Mouse (Mus musculus) right cerebral cortex, postnatal 4 days (tissue): ENCODE measurements around the gene Trio.

ENCODE experiments used
- DNase-seq: peaks from one replicate; pipeline ENCODE4 v3.0.0-alpha.2; 2022

Gene Trio

GRCm38 (mm10) chr15:27943486-27944195 is 82.0 kb downstream of the Trio start:
- peak; percentile 40 for DNase-seq

- no peak for DNase-seq
These were observed 83.3 kb downstream of the Trio start for GRCm38 (mm10) chr15:27942148-27942847.

DNA sequence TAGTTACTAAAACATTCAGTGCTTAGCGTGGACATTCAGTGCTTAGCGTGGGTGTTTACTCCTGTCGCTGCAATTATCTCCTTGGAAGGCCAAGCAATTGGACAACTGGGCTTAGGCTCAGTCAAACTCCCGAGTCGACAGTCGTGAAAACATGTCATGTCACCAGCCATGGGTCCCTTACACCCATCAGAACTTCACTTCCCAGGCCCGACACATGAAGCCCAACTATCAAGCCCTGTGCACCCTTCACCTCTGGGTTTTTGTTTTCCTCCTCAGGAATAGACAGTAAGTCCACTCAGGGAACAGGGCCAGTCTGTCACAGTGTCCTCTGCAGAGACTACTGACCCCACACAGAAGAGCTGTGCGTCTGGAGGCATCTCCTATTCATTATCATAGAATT is 84.2 kb downstream of the Trio start:
- no peak for DNase-seq

GRCm38 (mm10) chr15:27941020-27941419 is 84.6 kb downstream of the Trio start:
- no peak for DNase-seq

GRCm38 (mm10) chr15:27940032-27940431 is 85.6 kb downstream of the Trio start:
- DNase-seq: no peak

DNA sequence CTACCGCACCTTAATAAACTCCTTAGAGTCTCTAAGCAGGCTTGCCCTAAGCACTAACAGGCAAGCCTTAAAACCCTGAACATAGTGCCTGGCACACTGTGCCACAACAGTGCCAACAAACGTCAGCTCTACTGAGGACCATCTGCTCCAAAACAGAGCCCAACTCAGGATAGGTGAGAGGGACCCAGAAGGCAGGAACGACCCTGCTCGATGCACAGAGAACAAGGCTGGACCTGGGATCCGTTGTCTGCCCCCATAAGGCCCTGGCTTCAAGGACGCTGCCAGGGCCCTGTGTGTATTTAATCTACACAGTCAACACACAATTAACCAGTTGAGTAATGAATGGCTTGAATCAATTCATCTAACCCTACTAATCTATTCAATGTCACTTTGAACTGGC is 86.8 kb downstream of the Trio start:
- DNase-seq: no peak

DNA sequence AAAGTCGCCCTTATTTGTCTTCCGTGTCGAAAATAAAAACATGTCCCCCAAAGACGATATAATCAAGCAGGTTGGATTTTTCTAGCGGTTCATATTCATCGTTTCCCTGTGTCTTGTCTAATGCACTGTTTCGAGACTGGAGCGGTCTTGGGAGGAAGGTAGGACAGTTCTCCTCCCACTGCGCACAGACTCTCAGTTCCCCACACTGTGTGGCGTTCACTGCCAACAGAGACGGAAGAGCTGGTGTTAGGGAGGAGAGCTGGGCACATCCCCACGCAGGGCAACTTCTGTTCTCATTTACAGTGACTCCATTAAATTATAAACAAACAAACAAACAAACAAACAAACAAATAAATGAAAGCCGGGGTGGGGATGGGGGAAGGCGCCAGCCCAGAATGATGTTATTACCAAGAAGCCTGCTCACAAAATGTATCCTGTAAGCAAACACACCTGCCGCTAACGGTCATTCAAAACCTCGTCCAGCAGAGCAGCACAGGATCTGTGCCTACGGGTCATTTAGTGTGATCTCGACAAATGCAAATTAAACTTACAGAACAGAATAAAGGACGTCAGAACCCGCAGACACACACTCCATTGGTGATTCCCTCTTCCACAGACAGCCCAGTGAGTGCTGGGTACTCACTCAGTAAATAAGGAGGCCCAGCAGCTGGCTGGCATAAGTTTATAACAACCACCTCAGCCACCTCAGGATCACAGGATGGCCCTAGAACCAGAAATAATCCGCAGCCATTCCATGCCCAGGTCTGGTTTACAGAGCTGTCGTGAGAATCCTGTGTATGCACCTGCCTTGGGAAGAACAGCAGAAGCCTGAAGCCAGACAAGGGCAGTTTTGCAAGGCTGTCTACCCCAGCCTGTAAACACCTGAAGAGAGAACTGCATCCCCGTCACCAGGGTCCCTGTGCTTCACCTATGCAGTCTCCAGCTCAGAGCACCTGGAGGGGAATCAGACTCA is 87.5 kb downstream of the Trio start:
- no peak for DNase-seq

GRCm38 (mm10) chr15:27937003-27937860 is 88.4 kb downstream of the Trio start:
- DNase-seq: peak; percentile 67

DNA sequence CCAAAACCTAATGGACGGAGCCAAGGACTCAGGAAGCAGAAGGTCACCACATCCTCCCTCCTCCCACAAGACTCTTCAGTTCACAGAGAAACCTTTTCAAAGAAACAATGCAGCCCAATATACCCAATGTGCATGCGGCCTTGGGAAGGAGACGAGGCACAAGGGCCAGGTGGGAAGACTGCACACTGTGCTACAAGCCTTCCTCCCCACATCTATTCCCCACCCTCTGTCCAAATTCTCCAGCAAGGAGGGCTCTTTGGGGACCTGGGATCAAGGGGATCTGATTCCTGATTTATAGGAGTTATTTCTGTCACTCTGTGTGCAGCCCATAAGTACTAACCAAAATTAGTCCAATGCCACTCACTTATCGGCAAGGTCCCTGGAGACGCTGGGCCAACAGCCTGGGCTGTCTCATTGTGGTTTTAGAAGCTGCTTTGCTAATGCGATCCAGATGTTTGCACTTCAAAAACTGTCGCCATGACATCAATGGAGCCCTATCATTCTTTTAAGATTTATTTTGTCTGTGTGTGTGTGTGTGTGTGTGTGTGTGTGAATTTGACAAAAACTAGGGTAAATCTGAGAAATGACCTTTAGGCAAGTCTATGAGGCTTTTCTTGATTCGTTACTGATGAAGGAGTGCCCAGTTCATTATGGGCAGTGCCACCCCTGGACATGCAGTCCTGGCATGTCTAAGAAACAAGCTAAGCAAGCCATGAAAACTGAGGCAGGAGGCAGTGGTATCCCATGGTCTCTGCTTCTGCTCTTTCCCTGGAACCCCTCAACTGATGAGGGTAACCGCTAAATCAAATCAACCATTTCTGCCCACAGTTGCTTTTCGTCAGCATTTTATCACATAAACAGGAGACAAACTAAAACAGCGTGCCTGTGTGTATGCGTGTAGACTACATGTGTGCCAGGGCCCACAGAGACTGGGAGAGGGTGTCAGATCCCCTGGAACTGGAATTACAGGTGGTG is 89.6 kb downstream of the Trio start:
- DNase-seq: no peak

DNA sequence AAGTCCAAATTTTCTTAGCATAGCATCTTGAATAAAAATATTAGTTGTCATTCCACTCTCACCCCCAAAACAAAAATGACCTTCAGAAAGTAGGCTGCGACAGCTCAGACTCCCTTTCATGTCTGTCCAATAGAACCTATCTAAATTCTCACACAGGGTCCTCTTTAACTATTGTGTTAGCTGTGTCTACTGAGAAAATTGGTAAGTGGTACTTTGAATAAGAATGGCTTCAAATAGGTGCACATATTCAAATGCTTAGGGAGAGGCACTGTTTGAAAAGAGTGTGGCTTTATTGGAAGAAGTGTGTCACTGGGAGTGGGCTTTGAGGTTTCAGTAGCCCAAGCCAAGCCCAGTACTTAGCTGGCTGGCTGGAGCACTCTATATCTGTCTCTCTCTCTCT is 92.4 kb downstream of the Trio start:
- no peak for DNase-seq

- DNase-seq: no peak
These were observed 93.8 kb downstream of the Trio start for GRCm38 (mm10) chr15:27931891-27932290.

DNA sequence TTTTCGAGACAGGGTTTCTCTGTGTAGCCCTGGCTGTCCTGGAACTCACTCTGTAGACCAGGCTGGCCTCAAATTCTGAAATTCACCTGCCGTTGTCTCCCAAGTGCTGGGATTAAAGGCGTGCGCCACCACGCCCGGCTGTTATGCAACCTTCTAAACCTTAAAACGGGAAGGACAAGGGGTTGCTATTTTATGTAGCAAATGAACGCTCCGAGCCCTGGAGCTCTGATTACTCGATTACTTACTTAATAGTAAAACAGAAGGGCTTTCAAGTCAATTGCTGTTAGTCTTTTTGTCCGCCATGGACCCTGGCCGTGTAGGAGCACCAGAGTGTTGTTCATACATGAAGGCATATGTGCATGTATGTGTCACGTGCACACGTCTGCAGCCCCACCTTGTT is 94.2 kb downstream of the Trio start:
- DNase-seq: no peak

- no peak for DNase-seq
These were observed 98.0 kb downstream of the Trio start for GRCm38 (mm10) chr15:27927614-27928013.

GRCm38 (mm10) chr15:27926941-27927340 is 98.7 kb downstream of the Trio start:
- DNase-seq: no peak

DNA sequence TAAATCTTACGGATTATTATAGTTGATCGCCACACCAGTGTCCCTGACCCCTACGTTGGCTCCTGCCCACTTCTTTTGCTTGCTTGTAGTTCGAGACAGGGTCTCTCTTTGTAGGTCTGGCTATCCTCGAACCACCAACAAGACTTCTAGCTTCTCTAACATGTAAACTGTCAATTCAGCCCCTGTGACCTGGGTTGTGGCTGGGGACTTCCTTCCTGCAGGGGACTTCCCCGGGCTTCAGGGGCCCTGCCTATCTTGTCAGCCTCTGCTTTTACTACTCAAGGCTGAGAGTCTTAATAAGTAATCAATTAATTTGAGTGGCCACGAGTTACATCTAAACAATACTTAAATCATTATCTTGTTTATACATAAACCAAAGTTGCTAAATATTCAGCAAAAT is 99.2 kb downstream of the Trio start:
- no peak for DNase-seq

GRCm38 (mm10) chr15:27925865-27926264 is 99.8 kb downstream of the Trio start:
- no peak for DNase-seq

DNA sequence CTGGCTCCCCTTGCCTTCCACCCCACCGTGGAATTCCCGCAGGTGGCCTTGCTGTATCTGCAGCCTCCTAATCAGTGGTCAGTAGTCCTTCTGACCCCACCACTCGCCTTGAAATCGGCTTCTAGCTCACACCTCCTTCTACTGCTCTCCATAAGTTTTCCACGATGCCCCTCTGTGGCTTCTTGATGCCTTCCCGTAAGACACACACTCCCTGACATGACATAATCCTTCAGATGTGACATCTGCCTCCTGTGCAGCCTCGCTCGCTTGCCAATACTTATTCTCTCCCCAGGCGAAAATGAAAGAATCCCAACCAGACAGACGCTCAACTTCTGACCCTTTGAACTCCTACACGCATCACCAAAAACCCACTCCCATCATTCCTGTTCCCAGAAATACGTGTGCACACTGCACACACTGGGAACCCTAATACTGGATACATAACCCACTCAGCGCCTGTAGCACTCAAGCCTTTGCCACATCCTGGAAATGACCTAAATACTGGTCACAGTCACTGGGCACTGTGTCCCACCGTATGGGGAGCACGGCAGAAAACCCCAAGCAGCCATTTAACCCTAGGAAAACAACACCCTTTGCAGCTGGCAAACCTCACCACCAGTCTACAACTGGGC is 100.5 kb downstream of the Trio start:
- DNase-seq: no peak

DNA sequence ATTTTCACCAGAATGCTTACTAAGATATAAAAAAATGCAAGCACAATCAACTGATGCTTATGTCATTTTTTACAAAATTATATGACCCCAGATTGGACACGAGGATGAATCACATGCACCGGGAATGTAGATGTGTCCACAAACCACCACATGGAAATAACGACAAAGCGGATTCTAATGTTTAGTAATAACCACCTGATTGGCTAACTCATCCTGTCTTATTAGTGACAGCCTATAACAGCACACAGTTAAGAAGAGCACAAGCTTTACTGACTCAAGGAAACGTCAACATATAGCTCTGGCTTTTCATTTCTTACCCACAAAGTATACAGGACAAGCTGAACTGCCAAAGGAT is 101.7 kb downstream of the Trio start:
- no peak for DNase-seq

GRCm38 (mm10) chr15:27923280-27923986 is 102.2 kb downstream of the Trio start:
- peak; percentile 73 for DNase-seq

DNA sequence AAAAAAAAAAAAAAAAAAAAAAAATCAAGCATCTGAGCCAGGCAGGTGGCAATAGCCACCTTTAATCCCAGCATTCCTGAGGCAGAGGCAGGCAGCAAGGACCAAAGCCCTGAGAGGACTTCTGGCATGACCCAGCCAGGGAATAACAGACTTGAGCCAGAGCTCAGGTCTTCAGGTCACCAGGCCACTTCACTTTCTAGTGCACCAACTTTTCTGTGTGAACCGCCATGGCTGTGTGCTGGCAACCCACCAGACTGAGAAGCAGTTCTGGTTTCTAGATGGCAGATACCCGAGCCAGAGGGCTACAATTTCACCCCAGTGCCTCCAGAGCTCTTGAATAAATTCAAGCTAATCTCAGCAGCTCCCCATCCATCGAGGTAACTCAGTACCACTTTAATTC is 104.9 kb downstream of the Trio start:
- no peak for DNase-seq
